11 mouse cellular contexts compared by ENCODE assay signal in the genomic region with DNA sequence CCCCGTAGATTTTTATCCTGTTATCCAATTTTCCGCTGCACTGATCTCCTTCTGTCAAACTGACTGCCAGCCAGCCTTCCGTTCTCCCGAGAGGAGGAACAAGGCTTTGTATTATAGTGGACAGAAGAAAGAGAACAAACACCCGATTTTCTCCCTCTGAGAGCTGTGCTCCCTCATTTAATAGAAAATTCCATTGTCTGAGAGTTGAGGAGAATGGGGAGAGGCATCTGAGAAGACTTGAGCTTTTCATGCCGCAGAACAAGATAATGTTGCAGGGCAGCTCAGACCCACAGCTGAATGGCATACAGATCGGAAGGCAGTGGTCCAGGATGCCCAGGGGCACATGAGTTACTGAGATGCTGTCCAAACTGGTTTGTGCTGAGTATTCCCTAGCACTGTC.
A peak's percentile ranks its signal among the peaks of the same experiment; 100 is the strongest.
DNase-seq lines count a peak whose midpoint lies in the region; ATAC-seq lines count a peak whose summit lies in the region.
"Had no signal": no experiment of that assay in that cellular context is flagged by ENCODE, and none has a peak within 500 bp of the region (broad histone marks: within the 10 kb centered on the region; RNA-seq: fewer than 3 reads in every experiment).

No protein-coding gene starts in this region.

- H3K4me2 ChIP-seq in forebrain, embryonic 12.5 days = peak overlapping the region; percentile 45
- H3K4me2 ChIP-seq in midbrain, embryonic 13.5 days (replicated peaks) = peak overlapping the region; percentile 43
- H3K4me2 ChIP-seq: heart, embryonic 13.5 days; stomach, embryonic 15.5 days had no signal

- H3K27me3 ChIP-seq in forebrain, embryonic 12.5 days = 0 out of 2 replicates have a peak, but pooled peaks cover 6% of the 10 kb centered on the region
- peaks cover 6% of the 10 kb centered on the region; the same call in 1 of the 2 replicates for H3K27me3 ChIP-seq in midbrain, embryonic 13.5 days
- H3K27me3 ChIP-seq: heart, embryonic 13.5 days; stomach, embryonic 15.5 days had no signal

- H3K4me1 ChIP-seq in forebrain, embryonic 12.5 days = peaks cover 11% of the 10 kb centered on the region; the same call in 1 of the 2 replicates
- H3K4me1 ChIP-seq in midbrain, embryonic 13.5 days (replicated peaks) = peaks cover 11% of the 10 kb centered on the region
- H3K4me1 ChIP-seq: heart, embryonic 13.5 days; stomach, embryonic 15.5 days had no signal

- no peaks in the 10 kb centered on the region for H3K36me3 ChIP-seq in forebrain, embryonic 12.5 days (replicated peaks)
- no peaks in the 10 kb centered on the region for H3K36me3 ChIP-seq in midbrain, embryonic 13.5 days
- H3K36me3 ChIP-seq: heart, embryonic 13.5 days; stomach, embryonic 15.5 days had no signal

- H3K27ac ChIP-seq in forebrain, embryonic 12.5 days = peak overlapping the region; percentile 65
- H3K27ac ChIP-seq in midbrain, embryonic 13.5 days = peak overlapping the region; percentile 82
- H3K27ac ChIP-seq: heart, embryonic 13.5 days; stomach, embryonic 15.5 days had no signal

- peak; percentile 87 for DNase-seq in Muller cell, postnatal 12 days (ENCODE audit: inconsistent ontology term)
- DNase-seq in cerebellum, adult 9-10 months = peak; percentile 68
- DNase-seq in urinary bladder, postnatal 4 days (ENCODE audit: low spot score in 2 of 2) = no peak
- DNase-seq in thymus, postnatal 14 days = no peak
- no peak for DNase-seq in heart, postnatal 10 days
- DNase-seq in heart, postnatal 14 days = no peak

- intact Hi-C loops in heart, postnatal 10 days (cut with DNase I) = no loop called here
- intact Hi-C loops in heart, postnatal 14 days (cut with DNase I) = no loop called here

- 3% methylated on average over 7 of the region's 7 CpGs for WGBS in forebrain, embryonic 12.5 days
- WGBS in midbrain, embryonic 13.5 days = 2% methylated on average over 7 of the region's 7 CpGs

- no peaks in the 10 kb centered on the region for H3K9me3 ChIP-seq in forebrain, embryonic 12.5 days
- H3K9me3 ChIP-seq in midbrain, embryonic 13.5 days = no peaks in the 10 kb centered on the region
- H3K9me3 ChIP-seq: heart, embryonic 13.5 days; stomach, embryonic 15.5 days had no signal

- peak overlapping the region; percentile 15 for H3K4me3 ChIP-seq in forebrain, embryonic 12.5 days (replicated peaks)
- H3K4me3 ChIP-seq in midbrain, embryonic 13.5 days (replicated peaks) = peak overlapping the region; percentile 25
- H3K4me3 ChIP-seq: erythroblast, embryonic 14.5 days; heart, embryonic 13.5 days; stomach, embryonic 15.5 days had no signal

- H3K9ac ChIP-seq in forebrain, embryonic 12.5 days = 0 out of 2 replicates have a peak overlapping the region, but pooled peaks have one; percentile 17
- H3K9ac ChIP-seq in midbrain, embryonic 13.5 days (replicated peaks) = peak overlapping the region; percentile 32; the same call in 1 of the 2 replicates
- H3K9ac ChIP-seq: heart, embryonic 13.5 days; stomach, embryonic 15.5 days had no signal

- peak; percentile 83 for ATAC-seq in forebrain, embryonic 12.5 days (ENCODE audit: low FRiP score)
- peak; percentile 92 for ATAC-seq in midbrain, embryonic 13.5 days

Comparison
In these comparisons a context has a peak if more than half of its experiments do, and no peak if none do; other contexts are left out.
1. DNase-seq: peak in Muller cell, postnatal 12 days (single experiment) and cerebellum, adult 9-10 months (single experiment); none in urinary bladder, postnatal 4 days (0 of 2), thymus, postnatal 14 days (single experiment), heart, postnatal 10 days (0 of 2) and heart, postnatal 14 days (0 of 2).